Mouse (Mus musculus): ENCODE results near the gene Focad.

DNA sequence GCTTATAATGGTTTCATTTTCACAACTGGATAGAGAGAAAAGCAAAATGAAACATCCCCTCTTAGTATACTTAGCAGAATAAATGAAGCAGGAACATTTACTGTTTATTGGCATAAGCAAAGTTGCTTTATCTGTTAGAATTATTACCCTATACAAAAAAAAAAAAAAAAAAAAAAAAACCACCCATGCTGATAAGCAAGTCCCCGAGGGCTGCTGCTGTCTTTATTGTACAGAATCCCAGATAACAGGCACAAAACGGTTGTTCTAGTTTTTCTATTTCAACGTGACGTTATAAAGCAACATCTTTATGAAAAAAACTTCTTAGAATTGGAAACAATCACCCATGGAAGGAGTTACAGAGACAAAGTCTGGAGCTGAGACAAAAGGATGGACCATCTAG, 12.0 kb upstream of the Focad start:
- TF ChIP-seq CTCF (IDR thresholded peaks at IDR 0.05; ENCODE audit: low read depth, low read length) = no peak
- no peak for TF ChIP-seq EP300 (IDR thresholded peaks at IDR 0.05; ENCODE audit: insufficient read depth, low read depth, low read length)

All from ES-Bruce4 (cell line).